Comparison of ENCODE assay signal across 12 mouse cellular contexts in genomic region chr4:137736220-137736701, GRCm38 (mm10). TPM values are rescaled to one million over a fixed set of nuclear protein-coding genes. Genes with fewer than 3 reads are reported as not detected.
DNase-seq lines count a peak whose midpoint lies in the region; ATAC-seq and TF ChIP-seq lines count a peak whose summit lies in the region.
"Had no signal": no experiment of that assay in that cellular context is flagged by ENCODE, and none has a peak within 500 bp of the region (broad histone marks: within the 10 kb centered on the region; RNA-seq: fewer than 3 reads in every experiment).

No protein-coding gene starts in this region.

- TF ChIP-seq CTCF in stomach, postnatal 0 days (IDR thresholded peaks at IDR 0.05; ENCODE audit: low read depth), result no peak

- H3K4me1 ChIP-seq in lung, embryonic 16.5 days (replicated peaks; ENCODE audit: control insufficient read depth, insufficient read depth, low read length), result peaks cover 8% of the 10 kb centered on the region
- H3K4me1 ChIP-seq in stomach, postnatal 0 days (replicated peaks; ENCODE audit: control insufficient read depth, insufficient read depth), result no peaks in the 10 kb centered on the region

- TF ChIP-seq EP300 in stomach, postnatal 0 days (optimal IDR thresholded peaks at IDR 0.05), result no peak

- no peaks in the 10 kb centered on the region for H3K27me3 ChIP-seq in lung, embryonic 16.5 days (ENCODE audit: control insufficient read depth, insufficient read depth, low read depth, low read length)
- no peaks in the 10 kb centered on the region for H3K27me3 ChIP-seq in stomach, postnatal 0 days (ENCODE audit: control insufficient read depth, insufficient read depth, low read length)

- no peak overlapping the region for H3K4me2 ChIP-seq in lung, embryonic 16.5 days (ENCODE audit: low read depth, low read length)
- H3K4me2 ChIP-seq in stomach, postnatal 0 days (replicated peaks; ENCODE audit: low read depth), result no peak overlapping the region
- H3K4me2 ChIP-seq: forebrain, embryonic 12.5 days; liver, embryonic 15.5 days had no signal

- DNase-seq in cerebellum, adult 9-10 months, result peak; percentile 40
- no peak for DNase-seq in cerebellum, adult 18-20 months
- no peak for DNase-seq in lung, postnatal 25 days (ENCODE audit: low spot score)
- DNase-seq in kidney, adult 11 months, result peak; percentile 86
- DNase-seq in kidney, postnatal 4 days, result peak; percentile 33 to 60
- no peak for DNase-seq in left cerebral cortex, postnatal 14 days (ENCODE audit: low spot score in 2 of 2)
- DNase-seq in stomach, postnatal 0 days (ENCODE audit: low spot score), result no peak
- DNase-seq: heart, postnatal 14 days had no signal

- WGBS in lung, embryonic 16.5 days, result 28% methylated on average over 11 of the region's 11 CpGs
- 38% methylated on average over 11 of the region's 11 CpGs for whole genome bisulfite sequencing in stomach, postnatal 0 days

- H3K9me3 ChIP-seq in lung, embryonic 16.5 days (ENCODE audit: control insufficient read depth, low read length), result no peaks in the 10 kb centered on the region
- no peaks in the 10 kb centered on the region for H3K9me3 ChIP-seq in stomach, postnatal 0 days (ENCODE audit: control insufficient read depth, low read length)
- H3K9me3 ChIP-seq: forebrain, embryonic 12.5 days; liver, embryonic 15.5 days had no signal

- no peak overlapping the region for H3K4me3 ChIP-seq in lung, embryonic 16.5 days (ENCODE audit: low read length)
- no peak overlapping the region for H3K4me3 ChIP-seq in stomach, postnatal 0 days (ENCODE audit: low read depth, low read length)
- H3K4me3 ChIP-seq: forebrain, embryonic 12.5 days; liver, embryonic 15.5 days had no signal

- intact Hi-C loops in left cerebral cortex, postnatal 14 days (cut with DNase I), result loop anchor here (10.0 kb wide), 1 partner anchor 219 kb away; no protein-coding TSS in a partner anchor

- H3K27ac ChIP-seq in lung, embryonic 16.5 days (ENCODE audit: low read length), result no peak overlapping the region
- H3K27ac ChIP-seq in stomach, postnatal 0 days (replicated peaks), result no peak overlapping the region
- H3K27ac ChIP-seq: forebrain, embryonic 12.5 days; liver, embryonic 15.5 days had no signal

- H3K36me3 ChIP-seq in lung, embryonic 16.5 days (ENCODE audit: control insufficient read depth, insufficient read depth, low read length), result no peaks in the 10 kb centered on the region
- no peaks in the 10 kb centered on the region for H3K36me3 ChIP-seq in stomach, postnatal 0 days (ENCODE audit: control insufficient read depth, insufficient read depth, low read length)
- H3K36me3 ChIP-seq: forebrain, embryonic 12.5 days; liver, embryonic 15.5 days had no signal

- no peak overlapping the region for H3K9ac ChIP-seq in lung, embryonic 16.5 days (ENCODE audit: low read length)
- no peak overlapping the region for H3K9ac ChIP-seq in stomach, postnatal 0 days (ENCODE audit: low read length)
- H3K9ac ChIP-seq: forebrain, embryonic 12.5 days; liver, embryonic 15.5 days had no signal

- ATAC-seq in lung, embryonic 16.5 days (ENCODE audit: low read depth), result peak; percentile 42
- no peak; the same call in 1 of the 2 replicates for ATAC-seq in stomach, postnatal 0 days (ENCODE audit: low FRiP score, low TSS enrichment)

RNA-seq across cellular contexts. Expression of gene Alpl, which starts 59.9 kb away (rescaled TPM):
- polyA plus RNA-seq in lung, embryonic 16.5 days (2015; fragmentation: Nextera tagmentation; extraction: Ambion mirVana), result 4.4 and 9.4 TPM in 2 replicates
- 1 to 10 TPM; 8.0 to 8.8 TPM for total RNA-seq in left cerebral cortex, postnatal 14 days (2021)
- polyA plus RNA-seq in stomach, postnatal 0 days (2015; fragmentation: Nextera tagmentation; extraction: Ambion mirVana), result 2.0 and 2.5 TPM in 2 replicates
- total RNA-seq: megakaryocyte-erythroid progenitor cell, adult 5-6 weeks had no signal

Comparison
In these comparisons a context has a peak if more than half of its experiments do, and no peak if none do; other contexts are left out.
1. DNase-seq: peak in cerebellum, adult 9-10 months (single experiment), kidney, adult 11 months (single experiment) and kidney, postnatal 4 days (2 of 2); none in cerebellum, adult 18-20 months (0 of 2), lung, postnatal 25 days (single experiment), left cerebral cortex, postnatal 14 days (0 of 2) and stomach, postnatal 0 days (single experiment).